Mouse (Mus musculus): ENCODE results near the gene Pld4.

Gene Pld4

GRCm38 (mm10) chr12:112767036-112767890 lies 6.8 kb downstream of the Pld4 start:
- no peak for DNase-seq (ENCODE audit: low read depth, low spot score)

- no peak for DNase-seq (ENCODE audit: low read depth, low spot score)
These were observed 7.7 kb downstream of the Pld4 start for GRCm38 (mm10) chr12:112768166-112768565.

GRCm38 (mm10) chr12:112769031-112769430 lies 8.6 kb downstream of the Pld4 start:
- no peak for DNase-seq (ENCODE audit: low read depth, low spot score)

- no peak for DNase-seq (ENCODE audit: low read depth, low spot score)
These were observed 9.3 kb downstream of the Pld4 start for GRCm38 (mm10) chr12:112769751-112770150.

GRCm38 (mm10) chr12:112770396-112770795 lies 9.9 kb downstream of the Pld4 start:
- no peak for DNase-seq (ENCODE audit: low read depth, low spot score)

GRCm38 (mm10) chr12:112772306-112772705 lies 11.9 kb downstream of the Pld4 start:
- no peak for DNase-seq (ENCODE audit: low read depth, low spot score)

GRCm38 (mm10) chr12:112773366-112773765 lies 12.9 kb downstream of the Pld4 start:
- no peak for DNase-seq (ENCODE audit: low read depth, low spot score)

GRCm38 (mm10) chr12:112774026-112774425 lies 13.6 kb downstream of the Pld4 start:
- DNase-seq (ENCODE audit: low read depth, low spot score), result no peak

GRCm38 (mm10) chr12:112774481-112774880 lies 14.0 kb downstream of the Pld4 start:
- DNase-seq (ENCODE audit: low read depth, low spot score), result no peak

- no peak for DNase-seq (ENCODE audit: low read depth, low spot score)
These were observed 30.6 kb downstream of the Pld4 start for GRCm38 (mm10) chr12:112791026-112791425.

GRCm38 (mm10) chr12:112793601-112794355 lies 33.3 kb downstream of the Pld4 start:
- no peak for DNase-seq (ENCODE audit: low read depth, low spot score)

- no peak for DNase-seq (ENCODE audit: low read depth, low spot score)
These were observed 33.9 kb downstream of the Pld4 start for GRCm38 (mm10) chr12:112794356-112794816.

GRCm38 (mm10) chr12:112794998-112795397 lies 34.5 kb downstream of the Pld4 start:
- no peak for DNase-seq (ENCODE audit: low read depth, low spot score)

- DNase-seq (ENCODE audit: low read depth, low spot score), result no peak
These were observed 35.1 kb downstream of the Pld4 start for GRCm38 (mm10) chr12:112795466-112796104.

GRCm38 (mm10) chr12:112796551-112797510 lies 36.4 kb downstream of the Pld4 start:
- no peak for DNase-seq (ENCODE audit: low read depth, low spot score)

GRCm38 (mm10) chr12:112797672-112798331 lies 37.3 kb downstream of the Pld4 start:
- DNase-seq (ENCODE audit: low read depth, low spot score), result no peak

GRCm38 (mm10) chr12:112798332-112798681 lies 37.9 kb downstream of the Pld4 start:
- DNase-seq (ENCODE audit: low read depth, low spot score), result no peak

- DNase-seq (ENCODE audit: low read depth, low spot score), result no peak
These were observed 38.3 kb downstream of the Pld4 start for GRCm38 (mm10) chr12:112798716-112799115.

GRCm38 (mm10) chr12:112799237-112799970 lies 38.9 kb downstream of the Pld4 start:
- DNase-seq (ENCODE audit: low read depth, low spot score), result no peak

- DNase-seq (ENCODE audit: low read depth, low spot score), result peak; percentile 55
These were observed 40.0 kb downstream of the Pld4 start for GRCm38 (mm10) chr12:112800476-112800875.

All from c-Kit-negative CD71-positive TER-119-positive erythroid progenitor cells, embryonic 14.5 days (primary cell).